Mouse (Mus musculus) CD8-positive naive resting alpha-beta T cell, adult 2 months (primary cell): ENCODE data around the gene Dnm2.
"Not testable (repeated sequence)": the region's sequence is repeated elsewhere in the genome, so short reads cannot be mapped to it uniquely, and the experiment has no call there.

Source experiments
- DNase-seq, 2 experiments: peaks; one replicate each; pipeline ENCODE4 v3.0.0; 2022; ENCODE audit warnings: low read depth in 2 of 2, low spot score in 2 of 2

Dnm2 gene

DNA sequence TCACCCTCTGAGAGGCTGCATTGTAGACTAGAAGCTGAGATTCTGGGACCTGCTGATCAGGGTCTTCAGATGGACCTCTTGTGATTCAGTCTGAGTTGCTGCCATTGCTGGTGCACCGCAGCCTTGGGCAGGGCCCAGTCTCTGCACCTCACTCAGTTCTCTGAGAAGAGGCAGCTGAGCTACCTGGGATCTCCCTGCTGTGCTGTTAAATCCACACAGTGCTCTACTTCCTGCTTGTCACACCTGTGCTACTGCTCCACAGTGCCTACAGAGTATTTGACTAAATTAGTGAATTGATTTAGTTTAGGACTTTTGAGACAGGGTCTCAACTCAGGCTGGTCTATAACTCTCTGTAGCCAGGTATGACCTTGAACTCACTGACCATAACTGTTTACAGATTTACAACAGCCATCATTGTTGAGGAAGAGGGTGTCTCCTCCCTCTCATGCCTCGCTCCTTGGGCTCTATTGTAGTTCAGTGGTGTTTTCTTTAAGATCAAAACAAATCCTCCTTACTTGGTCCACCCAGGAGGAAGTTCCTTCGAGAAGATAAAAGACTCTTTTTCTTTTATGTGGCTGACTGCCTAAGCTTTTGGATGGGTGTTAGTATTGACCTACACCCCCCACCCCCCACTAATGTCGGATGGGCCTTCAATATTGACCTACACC is 30.5 kb downstream of the Dnm2 start:
- DNase-seq, result no peak

DNA sequence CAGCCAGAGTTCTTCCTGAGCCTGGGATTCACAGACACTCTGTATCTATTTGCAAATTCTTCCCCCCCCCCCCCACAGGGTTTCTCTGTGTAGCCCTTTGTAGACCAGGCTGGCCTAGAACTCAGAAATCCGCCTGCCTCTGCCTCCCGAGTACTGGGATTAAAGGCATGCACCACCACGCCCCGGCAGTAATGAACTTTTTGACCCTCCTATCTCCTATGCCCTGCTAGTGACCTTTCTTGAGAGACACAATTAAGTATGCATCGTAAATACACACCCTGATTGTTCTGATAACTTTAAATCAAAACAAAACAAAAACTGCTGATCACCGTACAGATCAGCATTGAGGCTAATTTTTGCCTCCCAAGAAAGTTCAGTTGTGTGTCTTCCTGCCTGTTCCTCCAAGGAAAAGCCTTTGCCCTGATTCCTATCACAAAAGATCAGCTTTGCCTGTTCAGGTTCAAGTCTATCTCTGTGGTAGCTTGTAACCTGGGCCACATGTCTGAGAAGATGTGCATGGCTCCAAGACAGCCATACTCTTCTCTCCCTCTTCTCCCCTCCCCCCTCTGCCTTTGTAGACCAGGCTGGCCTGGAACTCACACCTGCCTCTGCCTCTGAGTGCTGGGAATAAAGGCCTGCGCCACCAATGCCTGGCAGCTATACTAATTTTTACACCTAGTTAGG is 31.7 kb downstream of the Dnm2 start:
- no peak for DNase-seq

DNA sequence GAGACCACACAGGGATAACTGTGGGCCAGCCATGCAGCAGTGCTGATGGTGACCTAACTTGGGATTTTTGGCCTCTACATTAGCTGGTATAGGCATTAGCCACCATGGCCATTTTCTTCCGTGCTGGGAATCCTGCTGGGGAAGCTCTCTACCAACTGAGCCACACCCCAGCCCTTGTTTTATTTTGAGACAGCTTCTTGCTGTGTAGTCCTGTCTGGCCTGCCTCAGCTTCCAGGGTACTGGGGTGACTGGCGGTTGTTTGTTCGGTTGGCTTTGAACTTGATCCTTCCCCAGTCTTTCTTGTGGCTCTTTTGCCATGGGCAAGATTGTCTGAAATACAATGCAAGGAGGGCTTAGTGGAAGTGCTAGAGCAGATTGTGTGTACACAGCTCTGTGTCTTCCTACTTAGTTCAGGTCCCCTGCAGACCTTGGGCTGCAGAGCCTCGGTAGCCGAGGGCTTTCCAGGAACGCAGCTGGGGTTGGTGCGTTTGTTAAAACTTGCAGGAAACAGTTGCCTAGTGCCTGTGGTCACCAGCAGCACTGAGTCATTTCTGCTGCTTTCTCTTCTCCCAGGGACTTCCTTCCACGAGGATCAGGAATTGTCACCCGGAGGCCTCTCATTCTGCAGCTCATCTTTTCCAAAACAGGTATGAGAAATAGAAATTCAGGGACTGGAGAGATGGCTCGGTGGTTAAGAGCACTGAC is 32.4 kb downstream of the Dnm2 start:
- no peak for DNase-seq

DNA sequence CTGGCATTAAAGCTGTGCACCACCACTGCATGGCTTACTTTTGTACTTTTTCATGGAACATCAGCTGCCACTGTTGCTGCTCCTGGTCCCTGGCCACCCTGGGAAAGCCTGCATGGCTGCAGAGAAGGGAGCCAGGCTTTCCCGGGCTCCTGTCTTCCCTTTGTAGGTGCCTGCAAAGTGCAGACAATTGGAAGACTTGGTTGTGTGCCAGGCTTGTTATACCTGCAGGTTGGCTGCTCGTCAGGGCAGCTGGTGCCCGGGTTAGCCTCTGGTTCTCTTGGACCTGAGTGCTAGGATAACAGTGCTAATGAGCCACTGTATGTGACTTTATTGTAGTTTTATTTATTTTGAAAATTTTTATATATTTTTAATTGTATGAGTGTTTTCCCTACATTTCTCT is 34.1 kb downstream of the Dnm2 start:
- no peak for DNase-seq

DNA sequence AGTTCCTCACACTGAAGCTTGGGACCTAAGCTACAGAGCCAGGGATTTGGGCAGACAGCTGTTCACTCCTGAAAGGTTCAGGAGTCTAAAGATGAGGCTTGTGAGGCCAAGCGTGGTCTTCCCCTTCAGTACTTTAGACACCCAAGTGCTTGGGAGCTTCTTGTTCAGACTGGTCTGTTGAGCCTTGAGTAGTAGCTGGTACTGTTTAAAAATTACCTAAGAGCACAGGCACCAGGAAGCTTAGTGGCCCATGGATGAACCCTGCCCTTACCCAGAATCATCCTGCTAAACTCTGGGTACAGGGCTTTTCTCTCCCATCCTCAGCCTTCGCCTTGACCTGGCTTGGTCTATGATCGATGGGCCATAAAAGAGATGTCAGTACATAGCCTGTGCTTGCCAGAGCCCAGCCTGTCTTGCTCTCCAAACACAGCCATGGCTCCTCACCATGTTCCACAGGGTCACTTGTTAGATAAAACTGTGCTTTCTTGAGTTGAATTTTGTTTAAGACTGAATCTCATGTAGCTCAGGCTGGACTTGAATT is 35.8 kb downstream of the Dnm2 start:
- DNase-seq, result no peak

DNA sequence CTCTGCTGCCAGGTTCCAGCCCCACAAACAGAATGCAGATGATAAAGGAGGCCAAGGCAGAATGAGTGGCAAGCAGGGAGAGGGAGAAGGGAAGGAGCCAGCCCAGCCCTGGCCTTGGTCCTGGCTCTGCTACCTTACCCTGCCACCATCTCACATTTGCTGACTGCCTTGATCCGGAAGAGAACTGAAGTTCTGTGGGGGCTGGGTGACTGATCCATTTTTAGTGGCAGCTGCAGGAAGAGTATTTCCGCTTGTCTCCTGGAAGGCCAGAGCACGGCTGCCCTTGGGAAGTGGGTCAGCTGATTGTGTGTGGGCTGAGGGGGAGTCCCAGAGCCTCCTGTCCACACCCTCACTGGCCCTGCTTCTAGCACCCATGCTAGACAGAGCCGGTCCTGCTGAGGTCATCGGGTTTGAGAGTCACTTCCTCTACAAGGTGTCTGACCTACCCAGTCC is 38.5 kb downstream of the Dnm2 start:
- DNase-seq, result no peak

DNA sequence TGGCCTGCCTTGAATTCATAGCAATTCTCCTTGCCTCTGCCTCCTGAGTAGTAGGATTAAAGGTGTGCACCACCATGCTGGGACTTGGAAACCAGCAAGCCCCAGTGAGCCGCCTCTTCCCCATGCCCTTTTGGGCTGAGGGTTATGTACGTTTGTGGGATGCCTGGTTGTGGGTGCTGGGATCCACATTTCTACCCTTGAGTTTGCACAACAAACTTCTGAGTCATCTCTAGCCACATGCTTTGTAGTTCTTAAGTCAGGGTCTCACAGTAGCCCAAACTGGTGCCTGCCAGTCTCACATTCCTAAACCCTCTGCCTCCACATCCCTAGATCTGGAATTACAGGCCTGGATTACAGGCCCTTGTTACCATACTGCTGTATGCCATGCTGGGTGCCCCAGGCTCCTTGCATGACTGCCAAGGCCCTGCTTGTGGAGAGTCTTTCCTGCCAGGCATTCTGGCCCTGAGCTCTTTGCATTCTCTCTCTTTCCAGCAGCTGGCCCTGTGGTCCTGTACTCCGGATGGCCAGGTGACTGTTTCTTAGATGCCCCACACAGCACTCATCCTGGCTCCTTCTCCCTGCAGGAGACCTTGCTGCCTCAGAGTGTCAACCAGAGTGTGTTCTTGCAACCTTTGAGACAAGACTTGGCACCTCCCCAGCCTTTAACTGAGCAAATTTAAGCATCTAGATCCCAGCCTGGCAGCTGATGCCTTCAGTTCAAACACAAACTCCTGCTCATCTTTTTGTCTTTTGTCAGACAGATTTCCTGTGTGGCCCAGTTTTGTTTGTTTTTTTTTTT is 39.3 kb downstream of the Dnm2 start:
- no peak for DNase-seq

DNA sequence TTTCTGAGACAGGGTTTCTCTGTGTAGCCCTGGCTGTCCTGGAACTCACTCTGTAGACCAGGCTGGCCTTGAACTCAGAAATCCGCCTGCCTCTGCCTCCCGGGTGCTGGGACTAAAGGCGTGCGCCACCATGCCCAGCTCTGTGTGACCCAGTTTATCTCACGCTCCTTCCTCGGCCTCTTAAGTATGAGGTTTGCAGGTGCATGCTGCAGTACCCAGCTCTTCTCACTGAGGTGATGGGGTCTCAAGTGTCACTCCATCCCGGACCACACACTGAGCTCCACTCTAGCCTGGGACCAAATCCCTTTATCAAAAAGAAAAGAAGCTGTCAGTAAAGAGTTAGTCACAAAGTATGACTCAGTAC is 39.8 kb downstream of the Dnm2 start:
- DNase-seq, result not testable (repeated sequence)

DNA sequence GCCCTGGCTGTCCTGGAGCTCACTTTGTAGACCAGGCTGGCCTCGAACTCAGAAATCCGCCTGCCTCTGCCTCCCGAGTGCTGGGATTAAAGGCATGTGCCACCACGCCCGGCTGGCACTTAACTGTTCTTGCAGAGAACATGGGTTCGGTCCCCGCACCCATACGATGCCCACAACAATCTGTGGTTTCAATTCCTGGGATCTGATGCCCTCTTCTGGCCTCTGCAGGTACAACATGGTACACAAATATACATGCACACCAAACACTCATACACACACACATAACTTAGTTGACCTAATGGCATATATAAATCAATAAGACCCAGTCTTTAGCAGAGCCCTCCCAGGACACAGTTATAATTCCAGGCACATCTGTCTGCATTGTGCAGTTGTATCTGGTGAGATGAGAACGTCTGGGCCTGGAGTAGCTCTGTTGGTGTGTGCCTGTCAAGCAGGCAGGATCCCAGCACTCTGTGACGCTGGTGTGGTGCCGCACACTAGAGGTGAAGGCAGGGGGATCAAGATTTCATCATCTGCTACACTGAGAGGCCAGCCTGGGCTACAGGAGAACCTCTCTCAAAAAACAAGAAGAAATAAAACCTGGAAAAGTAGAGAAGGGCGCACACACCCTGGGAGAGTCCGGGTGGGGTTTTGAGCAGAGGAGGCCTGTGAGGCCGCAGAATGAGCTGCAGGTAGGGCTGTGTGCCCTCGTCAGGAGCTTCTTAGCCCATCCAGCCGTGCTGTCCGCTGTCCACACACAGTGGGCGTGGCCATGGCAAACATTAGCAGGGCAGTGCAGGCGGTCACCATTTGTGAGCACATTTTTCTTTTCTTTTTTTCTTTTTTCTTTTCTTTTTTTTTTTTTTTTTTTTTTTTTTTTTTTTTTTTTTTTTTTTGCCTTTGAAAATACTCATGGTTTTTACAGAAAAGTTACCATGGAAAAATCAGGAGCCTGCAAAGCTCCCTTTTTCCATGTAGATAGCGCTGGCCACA is 44.6 kb downstream of the Dnm2 start:
- DNase-seq, result peak; percentile 59 to 76

DNA sequence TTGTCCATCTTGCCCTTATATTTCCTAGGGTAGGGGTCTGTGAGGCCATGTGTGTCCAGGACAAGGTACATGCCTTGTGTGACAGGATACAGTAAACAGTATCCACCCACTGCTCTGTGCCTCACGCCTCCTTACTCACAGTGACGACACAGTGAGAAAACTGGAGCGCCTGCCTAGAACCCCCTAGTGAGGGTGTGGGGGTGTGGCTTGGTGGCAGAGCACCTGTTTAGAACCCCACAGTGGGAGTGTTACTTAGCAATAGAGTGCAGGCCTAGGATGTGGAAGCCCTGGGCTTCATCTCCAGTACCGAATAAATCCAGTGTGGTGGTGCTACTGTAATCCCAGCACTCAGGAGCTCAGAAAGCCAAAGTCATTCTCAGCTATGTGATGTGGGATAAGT is 48.2 kb downstream of the Dnm2 start:
- no peak for DNase-seq

DNA sequence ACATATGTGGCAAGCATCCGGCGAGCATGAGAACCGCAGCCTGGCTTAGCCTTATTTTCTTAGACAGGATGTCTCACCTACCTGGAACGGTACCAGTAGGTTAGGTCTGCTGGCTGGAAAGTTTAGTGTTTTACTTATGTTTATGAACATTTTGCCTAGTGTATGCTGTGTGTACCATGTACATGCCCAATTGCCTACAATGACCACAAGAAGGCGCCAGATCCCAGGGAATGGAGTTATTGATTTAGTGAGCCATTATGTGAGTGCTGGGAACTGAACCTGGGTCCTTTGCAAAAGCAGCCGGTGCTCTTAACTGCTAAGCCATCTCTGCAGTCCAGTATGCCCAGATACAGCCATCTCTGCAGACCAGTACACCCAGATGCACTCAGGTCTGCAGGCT is 53.0 kb downstream of the Dnm2 start:
- DNase-seq, result no peak

DNA sequence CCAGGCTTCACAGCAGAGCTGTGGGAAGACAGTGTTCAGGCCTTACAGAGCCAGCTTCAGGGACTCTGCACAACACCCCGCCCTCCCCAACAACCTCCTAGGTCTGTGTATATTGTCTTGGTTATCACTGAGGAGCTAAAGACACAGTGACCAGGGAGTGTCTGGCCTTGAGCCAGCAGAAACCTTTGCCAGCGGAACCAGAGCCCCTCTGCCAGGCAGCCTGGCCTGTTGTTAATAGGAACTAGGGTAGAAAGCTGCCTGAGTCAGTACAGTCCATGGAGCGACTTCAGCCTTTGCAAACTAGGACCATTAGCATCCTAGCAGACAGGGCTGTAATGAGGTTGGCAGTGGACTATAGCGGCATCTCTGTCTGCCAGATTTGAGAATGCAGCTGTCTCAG is 59.4 kb downstream of the Dnm2 start:
- DNase-seq, result no peak

DNA sequence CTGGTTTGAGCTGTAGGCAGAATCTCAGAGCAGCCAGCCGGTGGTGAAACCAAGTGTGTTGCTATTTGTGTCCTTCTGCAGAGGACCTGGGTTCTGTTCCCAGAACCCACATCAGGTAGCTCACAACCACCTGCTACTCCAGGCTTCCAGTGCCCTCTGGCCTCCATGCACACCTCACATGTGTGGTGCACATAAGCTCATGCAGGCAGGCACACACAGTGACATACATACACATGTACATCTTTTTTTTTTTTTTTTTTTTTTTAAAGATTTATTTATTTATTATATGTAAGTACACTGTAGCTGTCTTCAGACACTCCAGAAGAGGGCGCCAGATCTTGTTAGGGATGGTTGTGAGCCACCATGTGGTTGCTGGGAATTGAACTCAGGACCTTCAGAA is 63.5 kb downstream of the Dnm2 start:
- not testable (repeated sequence) for DNase-seq

DNA sequence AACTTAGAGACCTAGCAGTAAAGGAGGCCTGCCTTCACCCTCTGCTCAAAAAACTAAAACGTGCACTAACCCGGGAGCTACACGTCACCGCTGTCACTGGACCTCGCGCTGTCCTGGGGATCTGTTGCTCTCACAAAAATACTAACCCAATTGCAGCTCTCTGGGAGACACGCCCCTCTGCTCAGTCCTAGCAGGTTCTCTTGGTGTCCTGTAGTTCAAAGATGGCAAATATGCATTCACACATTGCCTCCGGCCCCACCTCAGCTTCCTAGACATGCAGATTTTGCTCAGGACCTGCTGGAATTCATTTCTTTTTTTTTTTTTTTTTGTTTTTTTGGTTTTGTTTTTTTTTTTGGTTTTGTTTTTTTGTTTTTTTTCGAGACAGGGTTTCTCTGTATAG is 66.0 kb downstream of the Dnm2 start:
- no peak for DNase-seq

DNA sequence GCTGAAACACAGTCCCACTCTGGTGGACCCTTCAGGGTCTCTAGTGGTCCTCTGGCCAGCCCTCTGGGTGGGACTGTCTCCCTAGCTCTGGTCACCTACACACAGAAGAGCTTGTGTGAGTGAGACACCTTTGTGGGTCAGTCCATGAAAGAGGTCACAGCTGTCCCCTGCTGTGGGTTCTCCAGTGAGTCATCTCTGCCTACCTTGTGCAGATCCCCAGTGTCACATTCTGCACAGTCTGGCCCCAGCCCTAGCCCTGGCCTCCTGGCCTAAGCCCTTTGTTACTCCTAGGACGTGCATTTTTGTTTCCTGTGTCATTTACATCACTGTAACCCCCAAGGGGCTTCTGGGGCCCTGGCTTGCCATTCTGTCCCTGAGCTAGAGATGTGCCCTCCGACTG is 69.2 kb downstream of the Dnm2 start:
- DNase-seq, result no peak

DNA sequence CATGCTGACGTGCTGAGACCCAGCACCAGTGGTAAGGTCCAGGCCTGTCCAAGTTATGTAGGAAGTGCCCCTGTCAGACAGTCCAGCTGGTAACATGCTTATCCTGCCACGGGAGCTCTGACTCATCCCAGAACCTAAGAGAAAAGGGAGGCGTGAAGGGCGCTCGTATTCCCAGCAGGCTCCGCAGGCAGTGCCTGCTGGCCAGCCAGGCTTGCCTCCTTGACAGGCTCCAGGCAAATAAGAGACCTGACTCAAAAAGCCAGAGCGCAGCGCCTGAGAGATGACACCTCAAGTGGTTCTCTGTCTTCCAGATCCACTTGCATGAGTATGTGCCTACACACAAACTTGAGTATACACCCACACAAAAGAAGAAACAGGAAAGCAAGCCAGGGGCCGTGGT is 70.0 kb downstream of the Dnm2 start:
- DNase-seq, result no peak

DNA sequence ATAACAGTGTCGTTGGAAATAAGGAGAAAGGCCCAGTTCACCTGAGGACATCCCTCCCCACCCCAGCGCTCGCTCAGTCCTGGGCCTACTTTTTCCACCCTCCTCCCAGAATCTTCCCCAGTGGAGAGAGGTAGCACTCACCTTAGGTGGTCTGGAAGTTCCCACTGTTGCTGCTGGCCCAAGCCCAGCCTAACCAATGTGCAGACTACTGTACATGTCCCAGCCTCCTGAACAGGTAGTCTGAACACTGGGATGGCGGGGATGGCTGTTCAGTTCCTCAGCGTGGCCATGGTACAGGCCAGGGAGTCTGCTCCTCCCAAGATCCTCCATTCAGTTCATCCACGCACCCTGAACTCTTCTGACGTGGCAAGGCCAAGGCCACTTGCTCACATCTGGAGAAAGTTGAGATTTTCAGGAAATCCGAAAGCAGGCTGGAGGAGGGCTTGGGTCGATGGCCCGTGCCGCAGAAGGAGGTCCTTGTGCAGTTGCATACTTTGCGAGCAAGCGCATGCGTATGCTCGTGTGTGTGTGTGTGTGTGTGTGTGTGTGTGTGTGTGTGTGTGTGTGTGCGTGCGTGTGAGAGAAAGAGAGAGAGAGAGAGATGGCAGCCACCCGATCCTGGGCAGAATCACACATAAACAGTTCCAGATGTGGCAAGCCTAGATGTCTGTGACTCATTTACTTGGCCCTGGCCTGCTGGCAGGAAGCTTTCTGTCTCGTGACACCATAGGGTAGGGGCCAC is 71.8 kb downstream of the Dnm2 start:
- no peak for DNase-seq

DNA sequence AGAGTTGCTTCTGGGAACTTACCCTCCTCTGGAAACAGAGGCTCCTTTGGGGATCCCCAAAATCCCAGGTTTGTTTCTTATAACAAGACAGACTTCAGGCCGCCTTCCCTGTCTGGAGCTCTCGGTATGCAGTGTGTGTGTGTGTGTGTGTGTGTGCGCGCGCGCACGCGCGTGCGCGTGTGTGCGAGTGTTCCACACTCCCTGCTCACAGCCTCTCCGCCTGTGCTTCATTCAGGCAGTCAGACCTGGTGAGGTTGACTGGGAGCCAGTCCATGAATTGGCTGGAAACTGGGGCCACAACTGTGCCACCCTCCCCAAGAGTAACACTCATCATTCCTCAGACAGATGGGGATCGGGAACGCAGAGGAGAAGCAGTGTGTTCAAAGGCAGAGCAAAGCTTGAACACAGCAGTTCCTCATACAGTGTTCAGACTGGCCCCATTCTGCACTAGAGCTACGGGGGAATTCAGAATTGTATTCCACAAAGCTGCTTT is 72.4 kb downstream of the Dnm2 start:
- DNase-seq, result no peak

DNA sequence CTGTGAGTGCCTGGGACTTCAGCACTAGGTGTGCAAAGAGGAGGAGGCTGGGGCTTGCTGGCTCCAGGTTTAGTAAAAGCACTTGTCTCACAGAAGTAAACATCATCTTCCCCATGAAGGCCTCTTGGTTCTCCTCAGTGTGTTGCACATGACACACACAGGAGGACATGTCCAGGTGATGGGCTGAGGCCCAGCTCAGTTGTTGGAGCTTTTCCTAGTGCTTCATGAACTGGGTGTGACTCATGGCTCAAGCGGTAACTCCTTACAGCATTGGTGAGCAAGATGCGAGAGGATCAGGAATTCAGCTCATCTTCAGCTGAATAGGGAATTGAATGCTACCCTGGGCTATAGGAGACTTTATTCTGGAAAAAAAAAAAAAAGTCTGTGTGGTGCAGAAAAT is 73.0 kb downstream of the Dnm2 start:
- DNase-seq, result no peak
